Mouse (Mus musculus) embryonic fibroblast, embryonic 13.5 days (primary cell): ENCODE data around the gene Kif2a.

ENCODE experiments used
- CTCF ChIP-seq: IDR thresholded peaks from 2 replicates; pipeline ENCODE4 v1.5.1; 2011; ENCODE audit warnings: mild to moderate bottlenecking, control low read depth, low read length, moderate library complexity, borderline replicate concordance; ENCODE audit not compliant: insufficient read depth
- POLR2A ChIP-seq: IDR thresholded peaks from 2 replicates; pipeline ENCODE4 v1.6.1; 2011; ENCODE audit warnings: low read depth, mild to moderate bottlenecking, control low read depth, low read length, moderate library complexity

- TF ChIP-seq POLR2A (no peak), CTCF (no peak)
These were observed 64.4 kb downstream of the Kif2a start for GRCm38 (mm10) chr13:106957554-106957953.
